Mouse (Mus musculus) cortical plate, adult 2 months (tissue): Measurements from ENCODE around the gene Echdc2.

Experiments used
- CTCF ChIP-seq: fragments of 200-500 bp; IDR thresholded peaks from 2 replicates; pipeline ENCODE4 v1.5.1; 2011; ENCODE audit warnings: mild to moderate bottlenecking, control low read depth, low read length; ENCODE audit not compliant: insufficient read depth; ENCODE audit errors: extremely low read depth
- POLR2A ChIP-seq: fragments of 200-500 bp; IDR thresholded peaks from 2 replicates; pipeline ENCODE4 v1.6.1; 2011; ENCODE audit warnings: mild to moderate bottlenecking, low read length, control low read depth; ENCODE audit not compliant: insufficient read depth; ENCODE audit errors: extremely low read depth

DNA sequence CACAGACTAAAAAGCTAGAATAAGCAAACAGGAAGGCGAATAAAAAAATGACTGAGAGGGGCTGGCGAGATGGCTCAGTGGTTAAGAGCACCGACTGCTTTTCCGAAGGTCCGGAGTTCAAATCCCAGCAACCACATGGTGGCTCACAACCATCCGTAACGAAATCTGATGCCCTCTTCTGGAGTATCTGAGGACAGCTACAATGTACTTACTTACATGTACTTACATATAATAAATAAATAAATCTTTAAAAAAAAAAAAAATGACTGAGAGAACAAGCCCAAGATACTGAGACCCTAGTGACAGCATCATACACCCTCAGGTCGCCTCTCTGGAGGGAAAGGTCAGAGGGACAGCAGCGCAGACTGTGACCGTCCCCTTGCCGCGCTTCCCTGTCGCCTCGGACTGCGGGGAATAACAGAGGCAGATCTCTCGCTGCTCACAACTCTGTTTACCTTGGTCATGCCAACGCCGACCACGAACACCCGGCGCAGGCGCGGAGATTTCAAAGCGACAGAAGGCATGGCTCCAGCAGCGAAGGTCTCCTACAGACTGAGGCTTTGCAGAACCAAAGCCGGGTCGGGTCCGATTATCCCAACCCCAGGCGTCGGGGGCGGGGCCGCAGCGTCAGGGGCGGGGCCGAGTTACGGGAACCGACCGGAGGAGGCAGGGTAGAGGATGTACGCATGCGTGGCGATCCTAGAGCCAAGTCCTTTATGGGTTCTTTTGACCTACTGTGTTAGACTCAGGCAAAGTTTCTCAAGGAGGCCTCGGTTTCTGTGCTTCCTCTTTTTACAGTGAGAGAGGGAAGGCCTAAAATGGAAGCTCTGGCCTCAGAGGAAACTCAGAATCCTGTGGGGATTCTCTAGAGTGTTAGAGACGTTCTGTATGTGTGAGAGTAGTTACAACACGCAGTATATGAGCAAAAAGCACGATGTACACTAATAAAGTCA, 47.0 kb upstream of the Echdc2 start:
- TF ChIP-seq CTCF: no peak
- TF ChIP-seq POLR2A: peak; percentile 88
